Mouse (Mus musculus) kidney, embryonic 16.5 days (tissue): ENCODE results near the gene Sp1. TPM values are rescaled to one million over a fixed set of nuclear protein-coding genes. Genes with fewer than 3 reads are reported as not detected.

Experiments used
- ATAC-seq: fragments of 200-750 bp; cut with Nextera tagmentation; 2 replicates; pipeline ENCODE4 v1.8.0; 2017; ENCODE audit warnings: moderate TSS enrichment; ENCODE audit not compliant: low FRiP score, low TSS enrichment
- H3K27ac ChIP-seq: fragments of 300-500 bp; sonication (generic); 2 replicates; pipeline ENCODE4 v1.5.1; 2014; ENCODE audit warnings: low read length
- H3K27me3 ChIP-seq: fragments of 300-500 bp; sonication (generic); 2 replicates; pipeline ENCODE4 v1.6.1; 2014; ENCODE audit warnings: low read length, control low read depth, mixed read lengths; ENCODE audit not compliant: insufficient read depth
- H3K36me3 ChIP-seq: fragments of 300-500 bp; sonication (generic); 2 replicates; pipeline ENCODE4 v1.6.1; 2014; ENCODE audit warnings: low read length, control low read depth, mixed read lengths; ENCODE audit not compliant: insufficient read depth
- H3K4me1 ChIP-seq: fragments of 300-500 bp; sonication (generic); 2 replicates; pipeline ENCODE4 v1.6.1; 2014; ENCODE audit warnings: low read length, control low read depth, mixed read lengths; ENCODE audit not compliant: insufficient read depth
- H3K4me2 ChIP-seq: fragments of 300-500 bp; sonication (generic); replicated peaks from 2 replicates; pipeline ENCODE4 v1.6.1; 2014; ENCODE audit warnings: low read depth, low read length
- H3K4me3 ChIP-seq: fragments of 300-500 bp; sonication (generic); 2 replicates; pipeline ENCODE4 v1.5.1; 2014; ENCODE audit warnings: mild to moderate bottlenecking, low read length
- H3K9ac ChIP-seq: fragments of 300-500 bp; sonication (generic); replicated peaks from 2 replicates; pipeline ENCODE4 v1.6.1; 2014; ENCODE audit warnings: low read length
- H3K9me3 ChIP-seq: fragments of 300-500 bp; sonication (generic); 2 replicates; pipeline ENCODE4 v1.6.1; 2016; ENCODE audit warnings: low read length, control low read depth
- WGBS: fragments of 180-500 bp; shearing (Covaris S2); extraction: QIAGEN DNeasy Blood & Tissue Kit; methylation state at CpG from one replicate; pipeline ENCODE4 v1.1.7; 2014; 5-methylcytosine and 5-hydroxymethylcytosine counted together
- polyA plus RNA-seq: library from polyadenylated mRNA; unstranded; fragments of >200 nt; fragmentation: Nextera tagmentation; extraction: Ambion mirVana; gene quantifications from 2 replicates; pipeline ENCODE4 v1.2.1, GENCODE M21; 2015

The Sp1 gene
- polyA plus RNA-seq, 1 experiment from 2014 or later = 10.6 TPM

- no peak for ATAC-seq
- peaks cover 31% of the 10 kb centered on the region for H3K4me1 ChIP-seq
- H3K9me3 ChIP-seq = no peaks in the 10 kb centered on the region
- H3K27ac ChIP-seq = no peak overlapping the region; the same call in 1 of the 2 replicates
- H3K4me2 ChIP-seq = no peak overlapping the region
- no peak overlapping the region for H3K9ac ChIP-seq
- no peak overlapping the region for H3K4me3 ChIP-seq
- no peaks in the 10 kb centered on the region for H3K36me3 ChIP-seq
- WGBS = 9% methylated on average over 3 of the region's 3 CpGs
- no peaks in the 10 kb centered on the region for H3K27me3 ChIP-seq
Measured at GRCm38 (mm10) chr15:102395061-102395460, 10.9 kb upstream of the Sp1 start.

- Histone ChIP-seq H3K4me1 (peaks cover 38% of the 10 kb centered on the region), H3K4me2 (peak overlapping the region; percentile 66), H3K36me3 (no peaks in the 10 kb centered on the region), H3K9me3 (no peaks in the 10 kb centered on the region), H3K27ac (peak overlapping the region; percentile 97), H3K4me3 (no peak overlapping the region), H3K27me3 (no peaks in the 10 kb centered on the region), H3K9ac (0 out of 2 replicates have a peak overlapping the region, but pooled peaks have one; percentile 75)
- 14% methylated on average over 5 of the region's 5 CpGs for WGBS
- no peak for ATAC-seq
Measured at GRCm38 (mm10) chr15:102398629-102399028, 7.3 kb upstream of the Sp1 start.

- H3K36me3 ChIP-seq = no peaks in the 10 kb centered on the region
- H3K4me1 ChIP-seq = peaks cover 34% of the 10 kb centered on the region
- WGBS = 2% methylated on average over 34 of the region's 34 CpGs
- peak; percentile 91 for ATAC-seq
- H3K9me3 ChIP-seq = no peaks in the 10 kb centered on the region
- H3K9ac ChIP-seq = peak overlapping the region; percentile 75
- H3K27me3 ChIP-seq = no peaks in the 10 kb centered on the region
- peak overlapping the region; percentile 97 for H3K27ac ChIP-seq
- peak overlapping the region; percentile 66 for H3K4me2 ChIP-seq
- H3K4me3 ChIP-seq = peak overlapping the region; percentile 47
Measured at GRCm38 (mm10) chr15:102399229-102400221, 6.4 kb upstream of the Sp1 start.

- peak overlapping the region; percentile 66; the same call in 1 of the 2 replicates for H3K4me2 ChIP-seq
- no peaks in the 10 kb centered on the region for H3K36me3 ChIP-seq
- H3K27me3 ChIP-seq = no peaks in the 10 kb centered on the region
- no peaks in the 10 kb centered on the region for H3K9me3 ChIP-seq
- no peak for ATAC-seq
- H3K4me3 ChIP-seq = no peak overlapping the region
- H3K4me1 ChIP-seq = peaks cover 28% of the 10 kb centered on the region
- 87% methylated on average over 10 of the region's 10 CpGs for WGBS
- H3K27ac ChIP-seq = peak overlapping the region; percentile 97
- peak overlapping the region; percentile 16; the same call in 1 of the 2 replicates for H3K9ac ChIP-seq
Measured at GRCm38 (mm10) chr15:102400476-102401045, 5.4 kb upstream of the Sp1 start.

- no peak overlapping the region for H3K4me3 ChIP-seq
- ATAC-seq = no peak
- no peaks in the 10 kb centered on the region for H3K36me3 ChIP-seq
- no peaks in the 10 kb centered on the region for H3K9me3 ChIP-seq
- no peaks in the 10 kb centered on the region for H3K27me3 ChIP-seq
- H3K4me2 ChIP-seq = no peak overlapping the region
- 82% methylated on average over 2 of the region's 2 CpGs for WGBS
- H3K4me1 ChIP-seq = peaks cover 28% of the 10 kb centered on the region
- no peak overlapping the region for H3K27ac ChIP-seq
- H3K9ac ChIP-seq = no peak overlapping the region
Measured at GRCm38 (mm10) chr15:102401278-102401677, 4.7 kb upstream of the Sp1 start.

GRCm38 (mm10) chr15:102402210-102402609 lies 3.7 kb upstream of the Sp1 start:
- Histone ChIP-seq H3K4me3 (no peak overlapping the region), H3K36me3 (no peaks in the 10 kb centered on the region), H3K27ac (no peak overlapping the region), H3K4me2 (no peak overlapping the region), H3K4me1 (peaks cover 31% of the 10 kb centered on the region), H3K9me3 (no peaks in the 10 kb centered on the region), H3K9ac (no peak overlapping the region), H3K27me3 (no peaks in the 10 kb centered on the region)
- WGBS = 94% methylated on average over 3 of the region's 3 CpGs
- ATAC-seq = no peak

GRCm38 (mm10) chr15:102404608-102405488 lies 1.1 kb upstream of the Sp1 start:
- peak overlapping the region; percentile 100 for H3K27ac ChIP-seq
- peak overlapping the region; percentile 53 for H3K4me2 ChIP-seq
- 15% methylated on average over 34 of the region's 34 CpGs for WGBS
- H3K27me3 ChIP-seq = no peaks in the 10 kb centered on the region
- peaks cover 22% of the 10 kb centered on the region for H3K36me3 ChIP-seq
- H3K4me3 ChIP-seq = peak overlapping the region; percentile 75
- ATAC-seq = no peak
- H3K9me3 ChIP-seq = no peaks in the 10 kb centered on the region
- peaks cover 41% of the 10 kb centered on the region for H3K4me1 ChIP-seq
- H3K9ac ChIP-seq = peak overlapping the region; percentile 84

GRCm38 (mm10) chr15:102406196-102406911 lies 411 bp downstream of the Sp1 start:
- Histone ChIP-seq H3K4me3 (peak overlapping the region; percentile 75), H3K4me2 (peak overlapping the region; percentile 51), H3K27me3 (no peaks in the 10 kb centered on the region), H3K27ac (peak overlapping the region; percentile 100), H3K4me1 (peaks cover 40% of the 10 kb centered on the region), H3K9ac (peak overlapping the region; percentile 98), H3K36me3 (peaks cover 32% of the 10 kb centered on the region), H3K9me3 (no peaks in the 10 kb centered on the region)
- under 1% methylated on average over 31 of the region's 69 CpGs for WGBS
- ATAC-seq = peak; percentile 35
